Mouse (Mus musculus) liver, embryonic 14.5 days (tissue): ENCODE results near the gene Tas2r137.

Source experiments
- CTCF ChIP-seq: IDR thresholded peaks from 2 replicates; pipeline ENCODE4 v1.5.1; 2016; ENCODE audit warnings: antibody characterized with exemption, low read depth, control low read depth
- EP300 ChIP-seq: IDR thresholded peaks from 2 replicates; pipeline ENCODE4 v1.6.1; 2016; ENCODE audit warnings: antibody characterized with exemption, low read depth

DNA sequence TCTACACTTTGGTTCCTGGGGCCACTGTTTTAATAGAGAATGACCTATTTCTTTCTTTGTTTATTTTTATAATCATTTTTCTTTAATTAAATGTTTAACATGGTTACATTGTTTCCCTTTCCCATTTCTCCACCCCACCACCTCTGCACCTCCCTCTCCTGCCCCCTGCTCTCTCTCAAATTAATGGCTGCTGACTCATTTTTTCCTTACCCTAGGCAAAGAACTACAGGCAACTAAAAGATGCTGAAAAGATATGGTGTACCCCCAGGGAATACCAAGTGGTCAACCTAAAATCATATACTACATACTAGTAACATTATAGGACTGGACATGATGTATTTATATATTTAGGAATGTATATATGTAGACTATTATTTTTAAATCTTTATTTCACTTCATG, 42.4 kb upstream of the Tas2r137 start:
- TF ChIP-seq CTCF (no peak), EP300 (no peak)
